Comparison of ENCODE assay signal across 8 mouse cellular contexts in the genomic region with DNA sequence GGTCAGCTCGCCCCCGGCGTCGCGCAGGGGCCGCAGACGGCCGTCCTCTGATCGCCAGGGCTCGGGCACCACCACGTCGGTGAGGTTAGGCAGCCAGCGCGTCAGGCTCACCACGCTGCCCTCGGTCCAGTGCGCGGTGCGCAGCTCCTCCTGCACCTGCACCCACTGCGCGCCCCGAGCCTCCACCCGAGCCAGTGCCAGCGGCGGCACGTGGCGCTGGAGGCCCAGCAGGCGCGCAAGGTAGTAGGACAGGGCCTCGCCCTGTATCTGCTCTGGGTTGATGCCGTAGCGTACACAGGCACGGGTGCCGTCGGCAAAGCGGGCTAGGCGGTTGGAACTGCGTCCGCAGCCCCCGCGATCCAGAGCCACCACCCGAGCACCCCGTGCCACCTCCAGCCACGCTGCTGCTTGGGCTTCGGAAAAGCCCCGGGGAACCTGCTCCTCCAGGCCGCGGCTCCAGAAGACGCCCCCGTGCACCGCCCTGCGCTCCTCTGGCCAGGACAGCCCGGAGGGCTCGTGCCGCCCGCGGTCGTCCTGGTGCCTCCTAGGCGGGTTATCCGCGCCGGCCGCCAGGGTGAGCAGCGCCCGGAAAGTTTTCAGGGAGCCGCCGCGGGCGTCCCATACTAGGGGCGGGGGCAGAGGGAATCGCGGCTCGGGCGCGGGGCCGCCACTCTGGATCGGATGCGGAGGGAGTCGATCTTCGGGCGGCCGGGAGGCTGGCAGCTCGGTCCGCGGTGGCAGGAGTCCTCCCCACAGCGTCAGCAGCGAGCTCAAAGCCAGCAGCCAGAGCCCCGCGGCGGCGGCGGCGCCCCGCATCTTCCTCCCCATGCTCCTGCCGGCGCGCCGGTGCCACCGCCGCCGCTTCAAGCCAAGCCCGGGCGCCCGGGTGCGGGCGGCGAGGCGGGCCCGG. TPM values are rescaled to one million over a fixed set of nuclear protein-coding genes. Genes with fewer than 3 reads are reported as not detected.
A peak's percentile ranks its signal among the peaks of the same experiment; 100 is the strongest.
DNase-seq lines count a peak whose midpoint lies in the region; ATAC-seq lines count a peak whose summit lies in the region.

No protein-coding gene starts in this region.

- under 1% methylated on average over 86 of the region's 109 CpGs for WGBS in forebrain, embryonic 13.5 days
- under 1% methylated on average over 106 of the region's 109 CpGs for WGBS in lung, embryonic 15.5 days

- H3K27me3 ChIP-seq in forebrain, embryonic 13.5 days = no peaks in the 10 kb centered on the region
- H3K27me3 ChIP-seq in lung, embryonic 15.5 days = peaks cover 4% of the 10 kb centered on the region; the same call in 1 of the 2 replicates

- peak; percentile 30 for DNase-seq in ES-CJ7 (ENCODE audit: low read depth, low spot score)
- peak; percentile 29 to 47 for DNase-seq in heart, postnatal 10 days
- peak; percentile 27 to 64 for DNase-seq in layer of hippocampus, adult 18-20 months (ENCODE audit: low spot score in 2 of 2)
- peak; percentile 49 for DNase-seq in right cerebral cortex, adult 18-20 months
- DNase-seq in urinary bladder, postnatal 10 days (ENCODE audit: low spot score) = peak; percentile 14

- no peaks in the 10 kb centered on the region; the same call in 1 of the 2 replicates for H3K4me1 ChIP-seq in brown adipose tissue, adult 24 weeks (ENCODE audit: control insufficient read depth, insufficient read depth, insufficient read length, low read length)
- H3K4me1 ChIP-seq in forebrain, embryonic 13.5 days = peaks cover 34% of the 10 kb centered on the region
- H3K4me1 ChIP-seq in lung, embryonic 15.5 days = peaks cover 21% of the 10 kb centered on the region

- H3K9ac ChIP-seq in forebrain, embryonic 13.5 days = peak overlapping the region; percentile 99
- H3K9ac ChIP-seq in lung, embryonic 15.5 days = peak overlapping the region; percentile 57

- ATAC-seq in forebrain, embryonic 13.5 days = peak; percentile 61
- peak; percentile 37 for ATAC-seq in lung, embryonic 15.5 days (ENCODE audit: borderline replicate concordance, extremely low read depth, low FRiP score, low TSS enrichment)

- intact Hi-C loops in heart, postnatal 10 days (cut with DNase I) = loop anchor here (5.0 to 10.0 kb wide), 3 partner anchors 89 to 756 kb away; no protein-coding TSS in a partner anchor

- no peaks in the 10 kb centered on the region for H3K9me3 ChIP-seq in forebrain, embryonic 13.5 days (replicated peaks)
- H3K9me3 ChIP-seq in lung, embryonic 15.5 days = no peaks in the 10 kb centered on the region

- peak overlapping the region; percentile 52 for H3K4me3 ChIP-seq in brown adipose tissue, adult 24 weeks (ENCODE audit: insufficient read depth, low read depth, low read length)
- H3K4me3 ChIP-seq in forebrain, embryonic 13.5 days = peak overlapping the region; percentile 90
- peak overlapping the region; percentile 71 for H3K4me3 ChIP-seq in lung, embryonic 15.5 days

- peaks cover 14% of the 10 kb centered on the region for H3K36me3 ChIP-seq in forebrain, embryonic 13.5 days (ENCODE audit: poor library complexity, severe bottlenecking)
- H3K36me3 ChIP-seq in lung, embryonic 15.5 days = no peaks in the 10 kb centered on the region

- peak overlapping the region; percentile 92 for H3K4me2 ChIP-seq in forebrain, embryonic 13.5 days
- peak overlapping the region; percentile 97 for H3K4me2 ChIP-seq in lung, embryonic 15.5 days

- H3K27ac ChIP-seq in brown adipose tissue, adult 24 weeks (replicated peaks; ENCODE audit: low read depth, low read length) = no peak overlapping the region
- peak overlapping the region; percentile 96 for H3K27ac ChIP-seq in forebrain, embryonic 13.5 days
- peak overlapping the region; percentile 51 for H3K27ac ChIP-seq in lung, embryonic 15.5 days

RNA-seq across cellular contexts. Expression of gene Fjx1, which starts 1.3 kb away (rescaled TPM):
- polyA plus RNA-seq in brown adipose tissue, adult 24 weeks (2012; ENCODE audit: insufficient read depth, insufficient read length, missing spikeins) = 0.44 TPM in 1 of 2 replicates, not detected in the other
- polyA plus RNA-seq in forebrain, embryonic 13.5 days (2015; fragmentation: Nextera tagmentation; extraction: Ambion mirVana) = 24.2 and 25.5 TPM in 2 replicates
- 1 to 10 TPM; 2.3 to 2.4 TPM for total RNA-seq in heart, postnatal 10 days (2021)
- total RNA-seq in layer of hippocampus, adult 18-20 months (2021) = 10 to 100 TPM; 53.2 to 53.7 TPM
- polyA plus RNA-seq in lung, embryonic 15.5 days (2015; fragmentation: Nextera tagmentation; extraction: Ambion mirVana) = 5.3 and 6.6 TPM in 2 replicates

RNA-seq across cellular contexts. Expression of gene Trim44, which starts 43.4 kb away (rescaled TPM):
- 52.5 and 73.3 TPM in 2 replicates for polyA plus RNA-seq in brown adipose tissue, adult 24 weeks (2012; ENCODE audit: insufficient read depth, insufficient read length, missing spikeins)
- 32.5 and 36.5 TPM in 2 replicates for polyA plus RNA-seq in forebrain, embryonic 13.5 days (2015; fragmentation: Nextera tagmentation; extraction: Ambion mirVana)
- total RNA-seq in heart, postnatal 10 days (2021) = 10 to 100 TPM; 38.6 to 40.6 TPM
- total RNA-seq in layer of hippocampus, adult 18-20 months (2021) = 100 to 1,000 TPM; 169 to 180 TPM
- 25.2 and 27.8 TPM in 2 replicates for polyA plus RNA-seq in lung, embryonic 15.5 days (2015; fragmentation: Nextera tagmentation; extraction: Ambion mirVana)
